Mouse (Mus musculus): ENCODE measurements around the gene Polr1e. TPM values are rescaled to one million over a fixed set of nuclear protein-coding genes. Genes with fewer than 3 reads are reported as not detected.

The Polr1e gene
- polyA plus RNA-seq, 1 experiment, result 5.9 TPM

DNA sequence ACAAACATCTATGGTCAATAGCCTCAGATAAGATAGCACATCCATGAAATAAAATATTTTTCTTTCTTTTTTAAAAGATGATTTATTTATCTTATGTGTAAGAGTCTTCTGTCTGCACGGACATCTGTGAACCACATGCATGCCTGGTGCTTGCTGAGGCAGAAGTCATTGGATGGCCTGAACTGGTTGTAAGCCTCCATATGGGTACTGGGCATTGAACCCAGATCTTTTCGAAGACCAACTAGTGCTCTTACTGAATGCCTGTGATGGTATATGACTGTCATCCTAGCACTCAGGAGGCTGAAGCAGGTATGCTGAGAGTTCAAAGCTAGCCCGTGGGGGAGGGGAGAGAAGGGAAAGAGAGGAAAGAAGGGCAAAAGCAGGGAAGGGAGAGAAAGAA is 20.3 kb upstream of the Polr1e start:
- no peak overlapping the region for H3K27ac ChIP-seq (ENCODE audit: insufficient read depth, low read depth, low read length)
- no peak for TF ChIP-seq CTCF (IDR thresholded peaks at IDR 0.05; ENCODE audit: low read depth, low read length)
- TF ChIP-seq POLR2A (IDR thresholded peaks at IDR 0.05; ENCODE audit: borderline replicate concordance, low read depth, low read length), result no peak
- H3K4me3 ChIP-seq (ENCODE audit: insufficient read depth, low read length), result no peak overlapping the region
- peaks cover 4% of the 10 kb centered on the region for H3K4me1 ChIP-seq (ENCODE audit: control insufficient read depth, insufficient read depth, low read length)

DNA sequence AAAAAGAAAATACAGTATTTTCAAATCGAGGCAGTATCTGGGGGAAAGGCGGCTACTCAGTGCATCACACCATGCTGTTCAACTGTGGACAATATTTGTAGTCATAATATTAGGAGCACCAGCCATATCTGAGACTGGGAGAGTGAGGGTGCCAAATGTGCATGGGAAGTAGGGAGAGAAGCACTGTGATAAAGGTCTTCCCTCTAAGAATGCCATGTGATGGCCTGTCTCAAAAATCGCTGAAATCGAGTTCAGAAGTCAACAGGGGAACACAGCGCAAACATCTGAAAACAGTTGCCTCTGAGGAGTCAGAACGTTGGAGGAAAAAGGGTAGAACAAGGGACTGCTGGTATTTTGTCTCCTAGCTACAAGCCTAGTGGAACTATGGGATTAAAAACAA is 18.4 kb upstream of the Polr1e start:
- H3K27ac ChIP-seq (ENCODE audit: insufficient read depth, low read depth, low read length), result no peak overlapping the region
- peaks cover 7% of the 10 kb centered on the region for H3K4me1 ChIP-seq (ENCODE audit: control insufficient read depth, insufficient read depth, low read length)
- TF ChIP-seq CTCF (IDR thresholded peaks at IDR 0.05; ENCODE audit: low read depth, low read length) (no peak), POLR2A (IDR thresholded peaks at IDR 0.05; ENCODE audit: borderline replicate concordance, low read depth, low read length) (no peak)
- H3K4me3 ChIP-seq (ENCODE audit: insufficient read depth, low read length), result no peak overlapping the region

DNA sequence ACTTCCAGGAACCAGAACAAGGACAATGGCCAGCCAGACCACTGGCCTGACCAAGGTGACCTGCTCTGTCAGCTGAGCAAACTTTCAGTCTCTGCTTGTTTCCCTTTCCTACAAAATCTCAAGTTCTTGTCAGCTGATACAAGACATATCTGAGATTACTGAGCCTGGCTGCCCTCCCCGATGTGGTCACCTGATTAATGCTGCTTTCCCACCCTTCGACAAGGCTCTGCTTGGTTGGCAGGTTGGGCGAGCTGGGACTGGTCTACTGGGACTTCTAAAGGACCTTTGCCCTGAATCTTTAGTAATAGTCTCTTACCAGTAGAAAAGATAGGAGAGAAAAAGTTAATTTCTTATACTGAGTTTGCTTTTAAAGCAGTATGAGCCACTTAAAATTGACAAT is 12.9 kb upstream of the Polr1e start:
- Histone ChIP-seq H3K27ac (ENCODE audit: insufficient read depth, low read depth, low read length) (no peak overlapping the region), H3K4me3 (ENCODE audit: insufficient read depth, low read length) (no peak overlapping the region), H3K4me1 (ENCODE audit: control insufficient read depth, insufficient read depth, low read length) (peaks cover 8% of the 10 kb centered on the region)
- TF ChIP-seq POLR2A (IDR thresholded peaks at IDR 0.05; ENCODE audit: borderline replicate concordance, low read depth, low read length) (no peak), CTCF (IDR thresholded peaks at IDR 0.05; ENCODE audit: low read depth, low read length) (no peak)

DNA sequence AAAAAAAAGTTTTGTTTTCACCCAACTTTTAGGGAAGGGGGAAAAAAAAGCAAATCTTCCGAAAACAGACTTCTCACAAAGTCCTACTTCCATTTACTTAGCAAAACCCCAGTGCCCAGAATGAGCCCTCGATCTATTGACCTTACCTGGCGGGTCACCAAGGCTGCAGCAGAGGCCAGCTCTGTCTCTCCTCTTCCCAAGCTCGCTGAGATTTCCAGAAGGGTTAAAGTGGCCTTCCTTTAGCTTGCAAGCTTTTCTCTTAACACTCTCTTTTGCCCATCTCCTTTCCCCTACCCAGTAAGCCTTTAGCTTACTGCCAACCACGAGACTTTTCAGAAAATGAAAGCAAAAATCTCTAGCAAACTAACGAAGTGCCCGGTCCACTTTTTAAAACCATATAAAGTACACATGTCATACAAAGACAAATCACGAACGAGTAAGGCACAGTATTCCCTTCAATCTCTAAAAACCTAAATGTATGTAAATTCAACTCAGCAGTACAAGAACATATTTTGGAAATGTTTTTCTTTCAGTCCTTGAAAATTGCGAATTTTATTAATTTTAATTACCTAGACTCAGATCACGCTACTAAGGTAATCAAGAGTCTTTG is 7.5 kb upstream of the Polr1e start:
- no peak for TF ChIP-seq CTCF (IDR thresholded peaks at IDR 0.05; ENCODE audit: low read depth, low read length)
- no peak for TF ChIP-seq POLR2A (IDR thresholded peaks at IDR 0.05; ENCODE audit: borderline replicate concordance, low read depth, low read length)
- H3K4me3 ChIP-seq (ENCODE audit: insufficient read depth, low read length), result peak overlapping the region; percentile 84
- peaks cover 13% of the 10 kb centered on the region for H3K4me1 ChIP-seq (ENCODE audit: control insufficient read depth, insufficient read depth, low read length)
- H3K27ac ChIP-seq (ENCODE audit: insufficient read depth, low read depth, low read length), result peak overlapping the region; percentile 64

DNA sequence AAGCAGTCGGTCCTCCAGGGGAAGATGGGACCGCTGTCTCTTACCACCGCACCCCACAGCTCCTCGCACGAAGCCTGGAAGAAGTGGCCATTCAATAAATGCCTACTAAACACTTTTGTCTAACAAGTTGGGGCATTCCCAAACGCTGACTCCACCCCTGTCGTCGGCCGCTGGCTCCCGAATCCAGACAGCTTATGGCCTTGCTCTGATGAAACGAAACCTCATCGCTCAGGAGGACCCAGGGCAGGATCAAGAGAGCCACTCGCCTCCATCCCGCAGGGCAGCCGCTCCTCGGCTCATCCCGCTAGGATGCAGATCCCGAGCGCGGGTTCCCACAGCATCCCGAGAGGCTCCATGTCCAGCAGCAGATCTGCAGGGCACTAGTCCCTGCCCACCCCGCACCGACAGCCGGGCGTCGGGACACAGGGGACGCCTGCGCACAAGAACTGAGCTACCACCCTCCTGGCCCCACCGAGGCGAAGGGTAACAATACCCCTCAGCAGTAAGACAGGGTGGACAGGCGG is 6.7 kb upstream of the Polr1e start:
- no peak for TF ChIP-seq POLR2A (IDR thresholded peaks at IDR 0.05; ENCODE audit: borderline replicate concordance, low read depth, low read length)
- no peak for TF ChIP-seq CTCF (IDR thresholded peaks at IDR 0.05; ENCODE audit: low read depth, low read length)
- H3K4me3 ChIP-seq (ENCODE audit: insufficient read depth, low read length), result peak overlapping the region; percentile 84
- peaks cover 13% of the 10 kb centered on the region for H3K4me1 ChIP-seq (ENCODE audit: control insufficient read depth, insufficient read depth, low read length)
- H3K27ac ChIP-seq (ENCODE audit: insufficient read depth, low read depth, low read length), result peak overlapping the region; percentile 64

DNA sequence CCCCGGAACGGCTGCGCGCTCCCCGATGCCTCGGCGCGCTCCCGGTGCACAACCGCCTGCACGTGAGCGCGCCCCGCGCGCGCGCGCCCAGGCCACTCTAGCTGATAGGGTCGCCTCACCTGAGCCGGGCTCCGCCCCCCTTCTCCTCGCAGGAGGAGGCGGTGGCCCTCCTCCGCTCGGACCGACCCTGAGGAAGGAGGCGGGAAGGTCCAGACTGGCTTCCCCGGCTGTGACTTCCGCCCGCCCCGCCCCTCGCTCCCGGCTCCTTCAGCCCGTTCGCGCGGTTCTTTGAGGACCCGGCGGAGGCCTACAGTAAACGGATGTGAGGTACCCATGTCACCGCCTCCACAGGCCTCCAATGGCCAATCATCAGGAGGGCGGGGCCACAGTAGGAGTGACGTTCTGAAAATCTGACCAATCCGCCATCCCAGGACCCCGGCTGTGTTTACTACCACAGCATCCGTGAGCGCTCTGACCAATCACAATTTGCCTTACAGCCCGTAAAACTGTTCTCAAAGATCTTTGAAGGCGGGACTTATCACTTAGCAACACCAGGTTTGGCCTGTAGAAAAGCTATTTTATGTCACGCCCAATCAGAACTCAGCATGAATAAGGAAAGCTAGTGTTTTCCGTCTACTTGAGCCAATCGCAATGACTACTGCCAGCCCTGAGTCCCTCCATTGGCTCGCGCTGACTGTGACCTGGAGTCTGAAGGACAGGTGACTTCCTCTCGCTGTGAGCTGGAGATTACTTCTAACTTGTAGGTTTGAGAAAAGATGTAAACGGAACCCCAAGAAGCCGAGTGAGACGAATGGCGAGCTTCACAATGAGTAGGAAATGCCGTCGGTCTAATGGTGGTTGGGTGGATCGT is 6.0 kb upstream of the Polr1e start, which contains the start of gene Zbtb5:
Gene Zbtb5, minus strand, starts transcription at position 308 of the 871 bp plus-strand sequence.
- Histone ChIP-seq H3K4me1 (ENCODE audit: control insufficient read depth, insufficient read depth, low read length) (peaks cover 13% of the 10 kb centered on the region), H3K27ac (ENCODE audit: insufficient read depth, low read depth, low read length) (peak within 1 kb of the TSS; percentile 87), H3K4me3 (ENCODE audit: insufficient read depth, low read length) (peak within 1 kb of the TSS; percentile 95)
- no peak for TF ChIP-seq POLR2A (IDR thresholded peaks at IDR 0.05; ENCODE audit: borderline replicate concordance, low read depth, low read length)
- TF ChIP-seq CTCF (IDR thresholded peaks at IDR 0.05; ENCODE audit: low read depth, low read length), result no peak

DNA sequence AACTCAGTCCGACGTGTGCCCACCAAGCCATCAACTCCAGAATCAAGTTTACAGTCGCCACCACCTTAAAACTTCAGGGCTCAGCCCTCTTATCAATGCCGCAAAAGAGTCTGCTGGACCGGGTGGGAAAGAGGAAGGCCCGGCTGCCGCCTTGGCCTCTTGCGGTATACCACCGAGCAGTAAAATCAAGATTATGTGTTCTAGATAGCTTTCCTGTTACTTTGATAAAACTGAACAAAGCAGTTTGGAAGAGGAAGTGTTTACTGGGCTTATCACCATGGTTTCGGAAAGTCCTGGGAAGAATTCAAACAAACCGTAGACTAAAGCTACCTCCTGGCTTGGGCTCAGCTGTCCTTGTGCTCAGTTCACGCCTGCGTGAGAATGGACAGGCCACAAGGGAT is 5.4 kb upstream of the Polr1e start:
- Histone ChIP-seq H3K4me3 (ENCODE audit: insufficient read depth, low read length) (peak overlapping the region; percentile 95), H3K27ac (ENCODE audit: insufficient read depth, low read depth, low read length) (peak overlapping the region; percentile 87), H3K4me1 (ENCODE audit: control insufficient read depth, insufficient read depth, low read length) (peaks cover 13% of the 10 kb centered on the region)
- TF ChIP-seq POLR2A (IDR thresholded peaks at IDR 0.05; ENCODE audit: borderline replicate concordance, low read depth, low read length) (no peak), CTCF (IDR thresholded peaks at IDR 0.05; ENCODE audit: low read depth, low read length) (no peak)

DNA sequence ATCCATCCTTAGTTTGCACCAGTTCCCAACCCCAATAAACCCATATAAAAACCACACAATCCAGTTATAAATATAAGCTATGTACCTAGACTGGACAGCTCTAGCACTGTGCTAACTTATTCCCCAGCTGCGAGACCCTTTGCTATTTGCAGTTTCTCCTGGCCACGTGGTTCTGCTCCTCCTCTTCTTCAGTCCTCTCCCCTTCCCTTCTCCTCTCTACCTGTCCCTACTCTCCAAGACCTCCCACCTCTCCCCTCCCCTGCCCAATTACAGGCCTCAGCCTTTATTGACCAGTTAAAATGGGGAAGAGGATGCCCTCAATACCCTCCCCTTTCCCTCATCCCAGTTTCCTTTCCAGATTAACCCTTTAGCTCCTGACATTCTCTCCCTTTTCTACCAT is 4.8 kb upstream of the Polr1e start:
- Histone ChIP-seq H3K4me1 (ENCODE audit: control insufficient read depth, insufficient read depth, low read length) (peaks cover 13% of the 10 kb centered on the region), H3K4me3 (ENCODE audit: insufficient read depth, low read length) (peak overlapping the region; percentile 95), H3K27ac (ENCODE audit: insufficient read depth, low read depth, low read length) (peak overlapping the region; percentile 87; the same call in 1 of the 2 replicates)
- no peak for TF ChIP-seq POLR2A (IDR thresholded peaks at IDR 0.05; ENCODE audit: borderline replicate concordance, low read depth, low read length)
- TF ChIP-seq CTCF (IDR thresholded peaks at IDR 0.05; ENCODE audit: low read depth, low read length), result no peak

DNA sequence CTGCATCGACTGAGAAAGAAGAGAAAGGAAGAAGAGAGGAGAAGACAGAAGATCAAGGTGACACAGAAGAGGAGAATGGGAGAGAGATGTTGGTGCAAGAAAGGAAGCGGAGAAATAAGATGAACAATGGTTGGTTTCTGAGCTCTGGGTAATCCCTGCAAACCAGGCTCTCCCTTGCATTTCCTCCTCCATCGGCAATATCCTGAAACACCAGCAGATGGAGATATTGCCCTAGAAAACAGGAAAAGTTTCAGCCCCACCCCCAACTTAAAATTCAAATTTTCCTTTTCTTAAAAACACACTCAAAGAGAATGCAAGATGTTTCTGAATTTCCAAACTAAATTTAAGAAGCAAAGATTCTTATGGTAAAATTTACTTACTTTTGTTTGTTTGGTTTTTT is 2.8 kb upstream of the Polr1e start:
- TF ChIP-seq POLR2A (IDR thresholded peaks at IDR 0.05; ENCODE audit: borderline replicate concordance, low read depth, low read length) (no peak), CTCF (IDR thresholded peaks at IDR 0.05; ENCODE audit: low read depth, low read length) (no peak)
- H3K4me3 ChIP-seq (ENCODE audit: insufficient read depth, low read length), result no peak overlapping the region
- no peak overlapping the region for H3K27ac ChIP-seq (ENCODE audit: insufficient read depth, low read depth, low read length)
- H3K4me1 ChIP-seq (ENCODE audit: control insufficient read depth, insufficient read depth, low read length), result peaks cover 13% of the 10 kb centered on the region

DNA sequence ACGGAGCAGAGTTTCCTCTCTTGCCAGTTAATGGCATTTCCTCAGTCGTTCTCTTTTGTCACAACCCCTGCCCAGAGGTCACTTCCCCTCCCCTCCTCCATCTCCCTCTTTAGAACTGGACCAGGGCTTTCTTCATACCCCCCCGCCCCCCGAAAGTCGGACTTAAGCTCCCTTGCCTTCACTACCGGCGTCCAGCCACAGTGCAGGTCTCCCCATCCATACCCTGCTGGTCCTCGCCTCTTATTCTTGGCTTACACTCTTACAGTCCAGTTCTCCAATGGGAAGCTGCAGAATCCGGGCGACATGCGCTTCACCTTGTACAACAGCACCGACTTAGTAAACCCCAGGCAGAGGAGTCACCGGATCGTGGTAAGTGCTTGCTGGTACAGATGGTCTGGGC is 626 bp downstream of the Polr1e start:
- peaks cover 10% of the 10 kb centered on the region for H3K4me1 ChIP-seq (ENCODE audit: control insufficient read depth, insufficient read depth, low read length)
- TF ChIP-seq POLR2A (IDR thresholded peaks at IDR 0.05; ENCODE audit: borderline replicate concordance, low read depth, low read length) (no peak), CTCF (IDR thresholded peaks at IDR 0.05; ENCODE audit: low read depth, low read length) (no peak)
- H3K4me3 ChIP-seq (ENCODE audit: insufficient read depth, low read length), result peak overlapping the region; percentile 93
- H3K27ac ChIP-seq (ENCODE audit: insufficient read depth, low read depth, low read length), result no peak overlapping the region

All from bone marrow macrophage, adult 2 months (primary cell).